In genomic region chr1:31102863-31103657, GRCm38 (mm10) we compare ENCODE assay signal across 9 mouse cellular contexts.
A peak's percentile ranks its signal among the peaks of the same experiment; 100 is the strongest.
DNase-seq lines count a peak whose midpoint lies in the region; TF ChIP-seq lines count a peak whose summit lies in the region.
"Had no signal": no experiment of that assay in that cellular context is flagged by ENCODE, and none has a peak within 500 bp of the region (broad histone marks: within the 10 kb centered on the region; RNA-seq: fewer than 3 reads in every experiment).

No protein-coding gene starts in this region.

- H3K27ac ChIP-seq in left cerebral cortex, adult 2 months, result no peak overlapping the region
- H3K27ac ChIP-seq in brown adipose tissue, adult 24 weeks (replicated peaks; ENCODE audit: low read depth, low read length), result peak overlapping the region; percentile 54

- peak; percentile 1 to 22 for DNase-seq in left cerebral cortex, postnatal 10 days (ENCODE audit: extremely low spot score in 1 of 2, low spot score in 2 of 2)
- DNase-seq in left cerebral cortex, adult 2 months (ENCODE audit: extremely low spot score in 1 of 2, low spot score in 2 of 2), result no peak
- DNase-seq in heart, adult 8-10 months (ENCODE audit: low spot score), result peak; percentile 45
- peak; percentile 33 for DNase-seq in lung, postnatal 36 days
- no peak for DNase-seq in urinary bladder, postnatal 25 days (ENCODE audit: low spot score)
- DNase-seq in c-Kit-positive CD71-positive TER-119-positive erythroid progenitor cells, embryonic 14.5 days (ENCODE audit: low spot score), result no peak
- DNase-seq in yolk sac, embryonic 10.5 days (ENCODE audit: low spot score), result no peak

- no peak overlapping the region for H3K4me3 ChIP-seq in left cerebral cortex, adult 2 months
- no peak overlapping the region for H3K4me3 ChIP-seq in brown adipose tissue, adult 24 weeks (ENCODE audit: insufficient read depth, low read depth, low read length)
- H3K4me3 ChIP-seq: erythroblast, embryonic 14.5 days had no signal

- TF ChIP-seq CTCF in left cerebral cortex, adult 2 months (IDR thresholded peaks at IDR 0.05), result no peak

- H3K4me1 ChIP-seq in brown adipose tissue, adult 24 weeks (ENCODE audit: control insufficient read depth, insufficient read depth, insufficient read length, low read length), result peaks cover 6% of the 10 kb centered on the region

- intact Hi-C loops in left cerebral cortex, postnatal 10 days (cut with DNase I), result no loop called here
- intact Hi-C loops in left cerebral cortex, adult 2 months (cut with DNase I), result no loop called here

Comparison
In these comparisons a context has a peak if more than half of its experiments do, and no peak if none do; other contexts are left out.
1. DNase-seq: peak in left cerebral cortex, postnatal 10 days (2 of 2), heart, adult 8-10 months (single experiment) and lung, postnatal 36 days (single experiment); none in left cerebral cortex, adult 2 months (0 of 2), urinary bladder, postnatal 25 days (single experiment), c-Kit-positive CD71-positive TER-119-positive erythroid progenitor cells, embryonic 14.5 days (single experiment) and yolk sac, embryonic 10.5 days (single experiment).